Mouse (Mus musculus): ENCODE data around the gene Atf6. TPM values are rescaled to one million over a fixed set of nuclear protein-coding genes. Genes with fewer than 3 reads are reported as not detected.

The Atf6 gene
- total and polyA plus RNA-seq, 3 experiments = 33.8 to 47.0 (median 35.3) TPM

- DNase-seq (ENCODE audit: extremely low read depth) = no peak
- TF ChIP-seq ZKSCAN1 (IDR thresholded peaks at IDR 0.05; ENCODE audit: borderline replicate concordance, low read depth, low read length) (no peak), MXI1 (IDR thresholded peaks at IDR 0.05; ENCODE audit: low read depth, low read length) (no peak), RCOR1 (conservative IDR thresholded peaks at IDR 0.05; ENCODE audit: low read depth, low read length) (no peak), POLR2A (IDR thresholded peaks at IDR 0.05; ENCODE audit: low read depth, low read length) (no peak), USF1 (IDR thresholded peaks at IDR 0.05; ENCODE audit: low read depth, low read length) (no peak), MAFK (IDR thresholded peaks at IDR 0.05; ENCODE audit: insufficient replicate concordance, low read length) (no peak), ZNF384 (IDR thresholded peaks at IDR 0.05; ENCODE audit: low read depth, low read length) (no peak), EP300 (IDR thresholded peaks at IDR 0.05; ENCODE audit: low read length) (no peak), JUND (conservative IDR thresholded peaks at IDR 0.05; ENCODE audit: low read depth, low read length) (no peak), JUN (IDR thresholded peaks at IDR 0.05; ENCODE audit: insufficient read depth, low read depth, low read length) (no peak), ZMIZ1 (IDR thresholded peaks at IDR 0.05; ENCODE audit: low read depth, low read length) (no peak), POLR2AphosphoS2 (IDR thresholded peaks at IDR 0.05; ENCODE audit: low read depth, low read length) (no peak), SMC3 (IDR thresholded peaks at IDR 0.05; ENCODE audit: low read depth, low read length) (no peak), SIN3A (IDR thresholded peaks at IDR 0.05; ENCODE audit: low read length) (no peak), UBTF (IDR thresholded peaks at IDR 0.05; ENCODE audit: low read depth, low read length) (no peak)
- dilution Hi-C loops (cut with MboI; ENCODE audit: extremely low pct_ligation_motif_present, extremely low pct_unique_long_range_greater_than_20kb, low sequenced_read_pairs) (no loop called here), in situ Hi-C loops (cut with MboI; ENCODE audit: low pct_ligation_motif_present, low pct_unique_long_range_greater_than_20kb, low sequenced_read_pairs) (no loop called here)
- Histone ChIP-seq H3K4me1 (ENCODE audit: control insufficient read depth in 1 of 2, insufficient read depth in 2 of 2) (peaks cover 4 to 6% of the 10 kb centered on the region in 2 experiments; a peak in 3 of 4 replicates), H3K27ac (ENCODE audit: insufficient read depth, low read depth) (no peak overlapping the region), H3K9me3 (replicated peaks; ENCODE audit: low read length) (no peaks in the 10 kb centered on the region), H3K36me3 (replicated peaks in 1 of 2; ENCODE audit: control insufficient read depth in 1 of 2, insufficient read depth in 1 of 2, low read length in 1 of 2) (no peaks in the 10 kb centered on the region), H3K79me2 (replicated peaks; ENCODE audit: control insufficient read depth, extremely low read depth, insufficient read depth, poor library complexity, severe bottlenecking) (no peaks in the 10 kb centered on the region), H3K9ac (ENCODE audit: insufficient read depth, low read depth) (no peak overlapping the region), H3K4me2 (ENCODE audit: insufficient read depth, low read depth, poor library complexity, severe bottlenecking) (no peak overlapping the region), H3K4me3 (replicated peaks in 1 of 3; ENCODE audit: low read depth in 2 of 3, low read length in 2 of 3, poor library complexity in 1 of 3) (no peak overlapping the region), H3K27me3 (replicated peaks) (no peaks in the 10 kb centered on the region)
These were observed 177.8 kb downstream of the Atf6 start for GRCm38 (mm10) chr1:170689773-170690172.

- no peaks in the 10 kb centered on the region for H3K36me3 ChIP-seq (replicated peaks in 1 of 2; ENCODE audit: control insufficient read depth in 1 of 2, insufficient read depth in 1 of 2, low read length in 1 of 2)
- H3K4me3 ChIP-seq (replicated peaks in 1 of 3; ENCODE audit: low read depth in 2 of 3, low read length in 2 of 3, poor library complexity in 1 of 3) = no peak overlapping the region
- TF ChIP-seq CTCF (conservative IDR thresholded peaks at IDR 0.05 in 1 of 2, IDR thresholded peaks at IDR 0.05 in 1 of 2; ENCODE audit: low read depth in 2 of 2, low read length in 2 of 2) (no peak), E2F4 (IDR thresholded peaks at IDR 0.05; ENCODE audit: insufficient replicate concordance, low read depth, low read length) (no peak), ELF1 (IDR thresholded peaks at IDR 0.05; ENCODE audit: low read depth, low read length) (no peak), MAZ (IDR thresholded peaks at IDR 0.05; ENCODE audit: low read depth, low read length) (no peak), UBTF (IDR thresholded peaks at IDR 0.05; ENCODE audit: low read depth, low read length) (no peak), ZKSCAN1 (IDR thresholded peaks at IDR 0.05; ENCODE audit: borderline replicate concordance, low read depth, low read length) (no peak), GABPA (IDR thresholded peaks at IDR 0.05; ENCODE audit: insufficient replicate concordance, low read depth, low read length) (no peak), RCOR1 (conservative IDR thresholded peaks at IDR 0.05; ENCODE audit: low read depth, low read length) (no peak), ZNF384 (IDR thresholded peaks at IDR 0.05; ENCODE audit: low read depth, low read length) (no peak), JUND (conservative IDR thresholded peaks at IDR 0.05; ENCODE audit: low read depth, low read length) (no peak), HCFC1 (IDR thresholded peaks at IDR 0.05; ENCODE audit: low read depth, low read length) (no peak), USF2 (conservative IDR thresholded peaks at IDR 0.05; ENCODE audit: low read depth, low read length) (no peak), PAX5 (IDR thresholded peaks at IDR 0.05; ENCODE audit: low read length) (no peak), SIN3A (IDR thresholded peaks at IDR 0.05; ENCODE audit: low read length) (no peak), POLR2A (IDR thresholded peaks at IDR 0.05; ENCODE audit: low read depth, low read length) (no peak), ZMIZ1 (IDR thresholded peaks at IDR 0.05; ENCODE audit: low read depth, low read length) (no peak), TBP (conservative IDR thresholded peaks at IDR 0.05; ENCODE audit: low read depth, low read length) (no peak), TCF12 (IDR thresholded peaks at IDR 0.05; ENCODE audit: low read depth, low read length) (no peak), MAX (IDR thresholded peaks at IDR 0.05; ENCODE audit: low read length) (no peak), POLR2AphosphoS2 (IDR thresholded peaks at IDR 0.05; ENCODE audit: low read depth, low read length) (no peak)
- in situ Hi-C loops (cut with MboI; ENCODE audit: low pct_ligation_motif_present, low pct_unique_long_range_greater_than_20kb, low sequenced_read_pairs) = no loop called here
- H3K9ac ChIP-seq (ENCODE audit: insufficient read depth, low read depth) = no peak overlapping the region
- DNase-seq (ENCODE audit: extremely low read depth) = no peak
- H3K9me3 ChIP-seq (replicated peaks; ENCODE audit: low read length) = no peaks in the 10 kb centered on the region
- no peaks in the 10 kb centered on the region for H3K79me2 ChIP-seq (replicated peaks; ENCODE audit: control insufficient read depth, extremely low read depth, insufficient read depth, poor library complexity, severe bottlenecking)
- no peak overlapping the region for H3K27ac ChIP-seq (ENCODE audit: insufficient read depth, low read depth)
- H3K4me2 ChIP-seq (ENCODE audit: insufficient read depth, low read depth, poor library complexity, severe bottlenecking) = no peak overlapping the region
- no peaks in the 10 kb centered on the region for H3K27me3 ChIP-seq (replicated peaks)
- H3K4me1 ChIP-seq (ENCODE audit: control insufficient read depth in 1 of 2, insufficient read depth in 2 of 2) = peaks cover 11% of the 10 kb centered on the region in 2 experiments
- dilution Hi-C loops (cut with MboI; ENCODE audit: extremely low pct_ligation_motif_present, extremely low pct_unique_long_range_greater_than_20kb, low sequenced_read_pairs) = no loop called here
These were observed 183.7 kb downstream of the Atf6 start for GRCm38 (mm10) chr1:170683863-170684262.
